8 mouse cellular contexts compared by ENCODE assay signal in the genomic region with DNA sequence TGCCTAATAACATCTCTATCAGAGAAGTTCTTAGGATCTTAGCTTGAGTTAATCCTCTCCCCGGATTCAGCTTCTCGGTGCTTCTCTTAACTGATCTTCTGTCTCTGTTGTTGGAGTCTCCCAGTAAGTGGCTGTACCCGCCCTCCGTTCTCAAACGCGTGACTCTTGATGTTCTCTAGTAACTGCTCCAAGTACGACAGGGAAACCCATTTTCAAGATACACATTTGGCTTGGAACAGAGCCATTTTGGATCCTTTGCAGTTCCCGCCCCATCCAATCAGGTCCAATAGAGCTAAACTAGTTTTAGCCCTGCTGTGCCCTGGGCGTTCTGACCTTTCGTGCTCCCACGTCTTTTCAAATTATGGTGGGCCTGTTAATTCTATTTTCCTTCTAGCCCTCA. TPM values are rescaled to one million over a fixed set of nuclear protein-coding genes. Genes with fewer than 3 reads are reported as not detected.
DNase-seq lines count a peak whose midpoint lies in the region; ATAC-seq and TF ChIP-seq lines count a peak whose summit lies in the region.

No protein-coding gene starts in this region.

- peak overlapping the region; percentile 90 for H3K27ac ChIP-seq in lung, embryonic 14.5 days (ENCODE audit: low read depth)
- H3K27ac ChIP-seq in liver, embryonic 14.5 days, result peak overlapping the region; percentile 67
- no peak overlapping the region for H3K27ac ChIP-seq in small intestine, adult 2 months (ENCODE audit: insufficient read depth, low read depth, low read length)

- peak overlapping the region; percentile 77 for H3K9ac ChIP-seq in lung, embryonic 14.5 days
- H3K9ac ChIP-seq in liver, embryonic 14.5 days (replicated peaks), result peak overlapping the region; percentile 77

- no peak for TF ChIP-seq EP300 in liver, embryonic 14.5 days (IDR thresholded peaks at IDR 0.05; ENCODE audit: low read depth)

- H3K4me3 ChIP-seq in lung, embryonic 14.5 days (ENCODE audit: low read depth, low read length), result peak overlapping the region; percentile 72
- H3K4me3 ChIP-seq in liver, embryonic 14.5 days (ENCODE audit: insufficient read depth in 1 of 2, low read depth in 2 of 2, low read length in 2 of 2), result peak overlapping the region; percentile 71 to 91
- peak overlapping the region; percentile 95 for H3K4me3 ChIP-seq in small intestine, adult 2 months (ENCODE audit: low read depth, low read length)

- peak; percentile 72 for DNase-seq in lung, embryonic 14.5 days
- no peak for DNase-seq in lung, postnatal 25 days (ENCODE audit: low spot score)
- peak; percentile 20 for DNase-seq in c-Kit-negative CD71-positive TER-119-positive erythroid progenitor cells, embryonic 14.5 days (ENCODE audit: low read depth, low spot score)
- peak; percentile 22 to 29 for DNase-seq in heart, postnatal 10 days
- DNase-seq in liver, embryonic 14.5 days (ENCODE audit: low read depth in 3 of 3, low spot score in 3 of 3), result peak in 2 of 3 experiments; percentile 19 to 40
- DNase-seq in natural killer cell, adult 2 months (ENCODE audit: low spot score in 2 of 2), result no peak

- H3K4me1 ChIP-seq in lung, embryonic 14.5 days (ENCODE audit: insufficient read depth), result peaks cover 7% of the 10 kb centered on the region; the same call in 1 of the 2 replicates
- H3K4me1 ChIP-seq in liver, embryonic 14.5 days (replicated peaks; ENCODE audit: control insufficient read depth in 2 of 2, insufficient read depth in 2 of 2, low read length in 1 of 2), result peaks cover 3 to 7% of the 10 kb centered on the region in 2 experiments; a peak in 3 of 4 replicates
- peaks cover 4% of the 10 kb centered on the region; the same call in 1 of the 2 replicates for H3K4me1 ChIP-seq in small intestine, adult 2 months (ENCODE audit: control insufficient read depth, insufficient read depth, insufficient read length, low read length)

- peak overlapping the region; percentile 92 for H3K4me2 ChIP-seq in lung, embryonic 14.5 days
- H3K4me2 ChIP-seq in liver, embryonic 14.5 days (ENCODE audit: low read depth), result peak overlapping the region; percentile 90

- H3K36me3 ChIP-seq in lung, embryonic 14.5 days (ENCODE audit: insufficient read depth), result no peaks in the 10 kb centered on the region
- H3K36me3 ChIP-seq in liver, embryonic 14.5 days (replicated peaks; ENCODE audit: control insufficient read depth, insufficient read depth, low read depth), result no peaks in the 10 kb centered on the region
- H3K36me3 ChIP-seq in small intestine, adult 2 months (ENCODE audit: control insufficient read depth, insufficient read depth, low read length), result 0 out of 2 replicates have a peak, but pooled peaks cover under 1% of the 10 kb centered on the region

- TF ChIP-seq POLR2A in small intestine, adult 2 months (IDR thresholded peaks at IDR 0.05; ENCODE audit: low read depth, low read length), result no peak

- H3K9me3 ChIP-seq in lung, embryonic 14.5 days (ENCODE audit: low read depth, low read length), result no peaks in the 10 kb centered on the region
- H3K9me3 ChIP-seq in liver, embryonic 14.5 days (ENCODE audit: control insufficient read depth, low read length), result no peaks in the 10 kb centered on the region

- intact Hi-C loops in heart, postnatal 10 days (cut with DNase I), result no loop called here

- TF ChIP-seq CTCF in lung, embryonic 14.5 days (IDR thresholded peaks at IDR 0.05; ENCODE audit: low read depth), result no peak
- TF ChIP-seq CTCF in liver, embryonic 14.5 days (IDR thresholded peaks at IDR 0.05; ENCODE audit: low read depth), result no peak
- no peak for TF ChIP-seq CTCF in small intestine, adult 2 months (IDR thresholded peaks at IDR 0.05; ENCODE audit: extremely low read depth, insufficient read length, insufficient replicate concordance, low read depth, low read length)

- H3K27me3 ChIP-seq in lung, embryonic 14.5 days (ENCODE audit: insufficient read depth, low read length), result no peaks in the 10 kb centered on the region
- no peaks in the 10 kb centered on the region for H3K27me3 ChIP-seq in liver, embryonic 14.5 days (ENCODE audit: control insufficient read depth, insufficient read depth, low read length)
- no peaks in the 10 kb centered on the region for H3K27me3 ChIP-seq in small intestine, adult 2 months (ENCODE audit: control insufficient read depth, insufficient read depth, low read length)

- WGBS in lung, embryonic 14.5 days, result 9% methylated on average over 11 of the region's 11 CpGs
- WGBS in liver, embryonic 14.5 days (ENCODE audit: insufficient replicate concordance), result 13% methylated on average over 11 of the region's 11 CpGs
- 9% methylated on average over 11 of the region's 11 CpGs for WGBS in small intestine, adult 2 months

- ATAC-seq in lung, embryonic 14.5 days (ENCODE audit: insufficient read depth), result peak; percentile 16; the same call in 1 of the 2 replicates
- ATAC-seq in liver, embryonic 14.5 days (ENCODE audit: insufficient read depth), result peak; percentile 29; the same call in 1 of the 2 replicates
- no peak for ATAC-seq in activated CD4-positive, CD25-positive, alpha-beta regulatory T cell, adult 4 months

RNA-seq across cellular contexts. Expression of a gene that starts 0.7 kb away (rescaled TPM):
- 10.0 and 10.1 TPM in 2 replicates for polyA plus RNA-seq in lung, embryonic 14.5 days (2014; fragmentation: Nextera tagmentation; extraction: Ambion mirVana)
- 1 to 10 TPM; 3.8 to 5.3 TPM for total RNA-seq in heart, postnatal 10 days (2021)
- 2.1 and 3.2 TPM in 2 replicates for polyA plus RNA-seq in liver, embryonic 14.5 days (2012; rRNA removed)
- 2.6 and 3.3 TPM in 2 replicates for polyA plus RNA-seq in liver, embryonic 14.5 days (2014; fragmentation: Nextera tagmentation; extraction: Ambion mirVana)
- polyA plus RNA-seq in small intestine, adult 2 months (2012; rRNA removed), result 0.39 and 0.71 TPM in 2 replicates
- 1 to 10 TPM; 2.9 to 3.1 TPM for polyA plus RNA-seq in activated CD4-positive, CD25-positive, alpha-beta regulatory T cell, adult 4 months (2017; shearing (Covaris generic))

RNA-seq across cellular contexts. Expression of a gene that starts 41.4 kb away (rescaled TPM):
- polyA plus RNA-seq in lung, embryonic 14.5 days (2014; fragmentation: Nextera tagmentation; extraction: Ambion mirVana), result not detected in 2 replicates
- total RNA-seq in heart, postnatal 10 days (2021), result not detected
- polyA plus RNA-seq in liver, embryonic 14.5 days (2012; rRNA removed), result not detected in 2 replicates
- not detected in 2 replicates for polyA plus RNA-seq in liver, embryonic 14.5 days (2014; fragmentation: Nextera tagmentation; extraction: Ambion mirVana)
- not detected in 2 replicates for polyA plus RNA-seq in small intestine, adult 2 months (2012; rRNA removed)
- polyA plus RNA-seq in activated CD4-positive, CD25-positive, alpha-beta regulatory T cell, adult 4 months (2017; shearing (Covaris generic)), result not detected

RNA-seq across cellular contexts. Expression of a gene that starts 53.9 kb away (rescaled TPM):
- polyA plus RNA-seq in lung, embryonic 14.5 days (2014; fragmentation: Nextera tagmentation; extraction: Ambion mirVana), result 117 and 122 TPM in 2 replicates
- 10 to 100 TPM; 38.2 to 41.8 TPM for total RNA-seq in heart, postnatal 10 days (2021)
- 3.8 and 5.4 TPM in 2 replicates for polyA plus RNA-seq in liver, embryonic 14.5 days (2012; rRNA removed)
- 4.4 and 5.6 TPM in 2 replicates for polyA plus RNA-seq in liver, embryonic 14.5 days (2014; fragmentation: Nextera tagmentation; extraction: Ambion mirVana)
- polyA plus RNA-seq in small intestine, adult 2 months (2012; rRNA removed), result 265 and 284 TPM in 2 replicates
- polyA plus RNA-seq in activated CD4-positive, CD25-positive, alpha-beta regulatory T cell, adult 4 months (2017; shearing (Covaris generic)), result under 1 TPM in 1 of 2 experiments, not detected in 1; 0.30 TPM

Comparison
In these comparisons a context has a peak if more than half of its experiments do, and no peak if none do; other contexts are left out.
1. DNase-seq: peak in lung, embryonic 14.5 days (single experiment), c-Kit-negative CD71-positive TER-119-positive erythroid progenitor cells, embryonic 14.5 days (single experiment), heart, postnatal 10 days (2 of 2) and liver, embryonic 14.5 days (2 of 3); none in lung, postnatal 25 days (single experiment) and natural killer cell, adult 2 months (0 of 2).
2. RNA of a gene that starts 53.9 kb away (polyA plus RNA-seq): 265 to 284 TPM in small intestine, adult 2 months and 117 to 122 TPM in lung, embryonic 14.5 days; 3.8 to 5.6 TPM in liver, embryonic 14.5 days and 0.30 TPM in activated CD4-positive, CD25-positive, alpha-beta regulatory T cell, adult 4 months; every median in the first group is over 10 times any median in the second.
3. Peak in every context shown above with its lines, with median percentiles within 50 percentile points of each other: H3K4me3 ChIP-seq.